Mouse (Mus musculus) thymus, adult 2 months (tissue): ENCODE measurements at regions not wholly inside any gene's neighbourhood (a gene's known extent, or its start where the extent isn't known, plus 50 kb on each side); places are given as distances from the start of the nearest gene placed in this dataset.

Experiments
- DNase-seq: peaks from one replicate; pipeline ENCODE4 v3.0.0; 2021
- H3K27ac ChIP-seq: fragments of 200-500 bp; 2 replicates; pipeline ENCODE4 v1.5.1; 2012; ENCODE audit warnings: low read length, control low read depth; ENCODE audit not compliant: control insufficient read depth, insufficient read depth
- H3K27me3 ChIP-seq: fragments of 200-500 bp; 2 replicates; pipeline ENCODE4 v1.6.1; 2012; ENCODE audit warnings: mild to moderate bottlenecking, low read length, moderate library complexity, mixed read lengths; ENCODE audit not compliant: control insufficient read depth, insufficient read depth
- H3K36me3 ChIP-seq: fragments of 200-500 bp; 2 replicates; pipeline ENCODE4 v1.6.1; 2012; ENCODE audit warnings: mild to moderate bottlenecking, low read length, moderate library complexity; ENCODE audit not compliant: control insufficient read depth, insufficient read depth
- H3K4me1 ChIP-seq: fragments of 200-500 bp; replicated peaks from 2 replicates; pipeline ENCODE4 v1.6.1; 2012; ENCODE audit warnings: low read length; ENCODE audit not compliant: control insufficient read depth, insufficient read depth
- H3K4me3 ChIP-seq: fragments of 200-500 bp; 2 replicates; pipeline ENCODE4 v1.5.1; 2012; ENCODE audit warnings: mild to moderate bottlenecking, low read length, control low read depth, moderate library complexity; ENCODE audit not compliant: control insufficient read depth, insufficient read depth
- CTCF ChIP-seq: fragments of 200-500 bp; IDR thresholded peaks from 2 replicates; pipeline ENCODE4 v1.5.1; 2012; ENCODE audit warnings: mild to moderate bottlenecking, control low read depth, low read length, moderate library complexity, borderline replicate concordance; ENCODE audit not compliant: control insufficient read depth, poor library complexity, insufficient read depth; ENCODE audit errors: extremely low read depth
- POLR2A ChIP-seq: fragments of 200-500 bp; IDR thresholded peaks from 2 replicates; pipeline ENCODE4 v1.6.1; 2012; ENCODE audit warnings: mild to moderate bottlenecking, low read length, control low read depth, moderate library complexity; ENCODE audit not compliant: control insufficient read depth, poor library complexity, insufficient read depth; ENCODE audit errors: extremely low read depth
- WGBS: fragments of 180-500 bp; shearing (Covaris S2); methylation state at CpG from one replicate; pipeline ENCODE4 v1.1.7; 2018; 5-methylcytosine and 5-hydroxymethylcytosine counted together

GRCm38 (mm10) chr14:47998936-47999335 is 121.7 kb upstream of the Peli2 start:
- no peaks in the 10 kb centered on the region for H3K4me1 ChIP-seq
- no peak for DNase-seq
- 95% methylated on average over 8 of the region's 8 CpGs for WGBS
- TF ChIP-seq POLR2A (no peak), CTCF (no peak)
- no peaks in the 10 kb centered on the region for H3K36me3 ChIP-seq
- no peak overlapping the region for H3K27ac ChIP-seq
- no peaks in the 10 kb centered on the region for H3K27me3 ChIP-seq
- no peak overlapping the region for H3K4me3 ChIP-seq

- no peaks in the 10 kb centered on the region for H3K27me3 ChIP-seq
- WGBS: 83% methylated on average over 6 of the region's 6 CpGs
Measured at GRCm38 (mm10) chr14:48005092-48005928, 115.3 kb upstream of the Peli2 start.

GRCm38 (mm10) chr14:48005929-48006309 is 114.7 kb upstream of the Peli2 start:
- H3K36me3 ChIP-seq: no peaks in the 10 kb centered on the region
- H3K27ac ChIP-seq: no peak overlapping the region
- no peak for DNase-seq
- no peak overlapping the region for H3K4me3 ChIP-seq
- no peaks in the 10 kb centered on the region for H3K27me3 ChIP-seq
- TF ChIP-seq POLR2A: no peak
- TF ChIP-seq CTCF: no peak
- WGBS: 94% methylated on average over 1 of the region's 1 CpGs
- H3K4me1 ChIP-seq: no peaks in the 10 kb centered on the region

More at GRCm38 (mm10) chr14:48005092-48005928, 115.3 kb upstream of the Peli2 start:
- TF ChIP-seq CTCF (no peak), POLR2A (no peak)
- Histone ChIP-seq H3K4me3 (no peak overlapping the region), H3K4me1 (no peaks in the 10 kb centered on the region), H3K36me3 (no peaks in the 10 kb centered on the region), H3K27ac (no peak overlapping the region)
- no peak for DNase-seq

GRCm38 (mm10) chr14:48012361-48013215 is 108.0 kb upstream of the Peli2 start:
- no peak for DNase-seq
- Histone ChIP-seq H3K27ac (no peak overlapping the region), H3K36me3 (no peaks in the 10 kb centered on the region), H3K4me3 (no peak overlapping the region), H3K27me3 (no peaks in the 10 kb centered on the region), H3K4me1 (no peaks in the 10 kb centered on the region)
- WGBS: 92% methylated on average over 2 of the region's 2 CpGs
- TF ChIP-seq CTCF: no peak
- no peak for TF ChIP-seq POLR2A

GRCm38 (mm10) chr14:48013431-48013830 is 107.2 kb upstream of the Peli2 start:
- H3K36me3 ChIP-seq: no peaks in the 10 kb centered on the region
- 78% methylated on average over 1 of the region's 1 CpGs for WGBS
- no peak for TF ChIP-seq CTCF
- no peak for TF ChIP-seq POLR2A

GRCm38 (mm10) chr14:48014776-48015175 is 105.8 kb upstream of the Peli2 start:
- no peaks in the 10 kb centered on the region for H3K27me3 ChIP-seq
- H3K36me3 ChIP-seq: no peaks in the 10 kb centered on the region
- no peak for DNase-seq
- H3K4me1 ChIP-seq: no peaks in the 10 kb centered on the region
- H3K27ac ChIP-seq: no peak overlapping the region
- no peak overlapping the region for H3K4me3 ChIP-seq
- 82% methylated on average over 2 of the region's 2 CpGs for WGBS
- TF ChIP-seq CTCF: no peak

More at GRCm38 (mm10) chr14:48013431-48013830, 107.2 kb upstream of the Peli2 start:
- Histone ChIP-seq H3K27me3 (no peaks in the 10 kb centered on the region), H3K27ac (no peak overlapping the region), H3K4me3 (no peak overlapping the region), H3K4me1 (no peaks in the 10 kb centered on the region)
- no peak for DNase-seq

GRCm38 (mm10) chr14:48017971-48018370 is 102.7 kb upstream of the Peli2 start:
- Histone ChIP-seq H3K27ac (no peak overlapping the region), H3K4me1 (no peaks in the 10 kb centered on the region), H3K4me3 (no peak overlapping the region), H3K27me3 (no peaks in the 10 kb centered on the region), H3K36me3 (no peaks in the 10 kb centered on the region)
- 96% methylated on average over 6 of the region's 6 CpGs for WGBS
- DNase-seq: no peak
- TF ChIP-seq POLR2A (no peak), CTCF (no peak)
